Mouse (Mus musculus): ENCODE measurements around the gene Slc30a7.

GRCm38 (mm10) chr3:115963597-115963996 is 43.6 kb downstream of the Slc30a7 start:
- TF ChIP-seq GATA1 (IDR thresholded peaks at IDR 0.05; ENCODE audit: borderline replicate concordance, low read length) = no peak
- TF ChIP-seq FLI1 (IDR thresholded peaks at IDR 0.05; ENCODE audit: low read length) = no peak

Measured in megakaryocyte, embryonic 14.5 days (primary cell).